Comparison of ENCODE assay signal across 8 mouse cellular contexts in the genomic region with DNA sequence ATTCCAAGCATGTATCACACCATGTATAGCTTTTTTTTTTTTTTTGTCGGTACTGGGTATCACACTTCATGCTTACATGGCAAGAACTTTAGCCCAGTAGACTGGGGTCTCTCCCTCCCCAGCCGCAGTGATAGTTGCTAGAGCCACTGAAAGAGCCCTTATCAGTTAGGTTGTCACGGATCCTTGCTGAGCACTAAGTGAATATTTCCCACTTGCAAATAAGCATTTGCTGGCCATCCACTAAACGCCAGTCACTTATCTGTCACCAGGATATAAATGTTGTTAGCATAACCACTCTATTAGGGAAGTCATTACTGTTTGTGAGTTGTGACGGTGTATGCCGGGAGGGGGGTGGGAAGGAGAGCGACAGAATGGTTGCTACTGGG. TPM values are rescaled to one million over a fixed set of nuclear protein-coding genes. Genes with fewer than 3 reads are reported as not detected.
DNase-seq lines count a peak whose midpoint lies in the region; ATAC-seq and TF ChIP-seq lines count a peak whose summit lies in the region.

No protein-coding gene starts in this region.

- H3K27ac ChIP-seq in kidney, embryonic 15.5 days: peak overlapping the region; percentile 84; the same call in 1 of the 2 replicates
- peak overlapping the region; percentile 91 for H3K27ac ChIP-seq in cortical plate, adult 2 months (ENCODE audit: insufficient read depth, low read length)
- H3K27ac ChIP-seq in hindbrain, embryonic 14.5 days: peak overlapping the region; percentile 89
- peak overlapping the region; percentile 37 for H3K27ac ChIP-seq in macrophage

- peaks cover 42% of the 10 kb centered on the region for H3K79me2 ChIP-seq in macrophage (ENCODE audit: inconsistent target)

- ATAC-seq in kidney, embryonic 15.5 days (replicated peaks; ENCODE audit: low FRiP score): peak; percentile 8
- ATAC-seq in hindbrain, embryonic 14.5 days (ENCODE audit: low FRiP score): peak; percentile 25; the same call in 1 of the 2 replicates

- peak overlapping the region; percentile 81 for H3K9ac ChIP-seq in kidney, embryonic 15.5 days
- peak overlapping the region; percentile 78 for H3K9ac ChIP-seq in hindbrain, embryonic 14.5 days

- peak overlapping the region; percentile 87 for H3K4me2 ChIP-seq in kidney, embryonic 15.5 days
- H3K4me2 ChIP-seq in hindbrain, embryonic 14.5 days (replicated peaks): peak overlapping the region; percentile 91

- H3K9me3 ChIP-seq in kidney, embryonic 15.5 days (replicated peaks): no peaks in the 10 kb centered on the region
- H3K9me3 ChIP-seq in hindbrain, embryonic 14.5 days (ENCODE audit: control insufficient read depth, low read length): no peaks in the 10 kb centered on the region

- 9% methylated on average over 7 of the region's 7 CpGs for WGBS in kidney, embryonic 15.5 days
- WGBS in hindbrain, embryonic 14.5 days: 6% methylated on average over 7 of the region's 7 CpGs
- WGBS in macrophage (ENCODE audit: missing documents): 11% methylated on average over 7 of the region's 7 CpGs

- TF ChIP-seq POLR2A in cortical plate, adult 2 months (IDR thresholded peaks at IDR 0.05; ENCODE audit: extremely low read depth, insufficient read depth, low read length): no peak

- H3K4me3 ChIP-seq in kidney, embryonic 15.5 days (replicated peaks): peak overlapping the region; percentile 95
- peak overlapping the region; percentile 73 for H3K4me3 ChIP-seq in cortical plate, adult 2 months (ENCODE audit: insufficient read depth, low read length)
- H3K4me3 ChIP-seq in hindbrain, embryonic 14.5 days (replicated peaks; ENCODE audit: low read length): peak overlapping the region; percentile 85
- H3K4me3 ChIP-seq in macrophage (ENCODE audit: inconsistent target): peak overlapping the region; percentile 32

- H3K4me1 ChIP-seq in kidney, embryonic 15.5 days: peaks cover 13% of the 10 kb centered on the region
- H3K4me1 ChIP-seq in cortical plate, adult 2 months (ENCODE audit: control insufficient read depth, insufficient read depth, low read length): peaks cover 7% of the 10 kb centered on the region
- peaks cover 12% of the 10 kb centered on the region for H3K4me1 ChIP-seq in hindbrain, embryonic 14.5 days (replicated peaks; ENCODE audit: control insufficient read depth, insufficient read depth, low read length)

- peaks cover 18% of the 10 kb centered on the region for H3K27me3 ChIP-seq in kidney, embryonic 15.5 days
- no peaks in the 10 kb centered on the region for H3K27me3 ChIP-seq in hindbrain, embryonic 14.5 days (ENCODE audit: control insufficient read depth, insufficient read depth, low read length)

- no peak for DNase-seq in kidney, postnatal 36 days
- DNase-seq in hindbrain, embryonic 14.5 days (ENCODE audit: low spot score): no peak
- no peak for DNase-seq in layer of hippocampus, postnatal 36 days
- DNase-seq in right cerebral cortex, postnatal 25 days: no peak
- DNase-seq in left cerebral cortex, adult 8-10 months (ENCODE audit: low spot score in 2 of 2): no peak

- no peak for TF ChIP-seq CTCF in cortical plate, adult 2 months (IDR thresholded peaks at IDR 0.05; ENCODE audit: extremely low read depth, insufficient read depth, low read length)

- peaks cover 9% of the 10 kb centered on the region for H3K36me3 ChIP-seq in kidney, embryonic 15.5 days
- H3K36me3 ChIP-seq in hindbrain, embryonic 14.5 days (replicated peaks; ENCODE audit: control insufficient read depth, insufficient read depth): peaks cover 8% of the 10 kb centered on the region; the same call in 1 of the 2 replicates
- peaks cover 9% of the 10 kb centered on the region for H3K36me3 ChIP-seq in macrophage (ENCODE audit: inconsistent target)

RNA-seq across cellular contexts. Expression of a gene that starts 0.4 kb away (rescaled TPM):
- 165 and 174 TPM in 2 replicates for polyA plus RNA-seq in kidney, embryonic 15.5 days (2015; fragmentation: Nextera tagmentation; extraction: Ambion mirVana)
- polyA plus RNA-seq in cortical plate, adult 2 months (2012; rRNA removed): 67.0 and 67.1 TPM in 2 replicates
- polyA plus RNA-seq in hindbrain, embryonic 14.5 days (2014; fragmentation: Nextera tagmentation; extraction: Ambion mirVana): 177 and 191 TPM in 2 replicates
- total RNA-seq in macrophage (2018; cell fraction: chromatin; rRNA removed): 10 to 100 TPM; 21.5 to 59.1 (median 32.7) TPM
- 10 to 100 TPM; 52.4 to 69.7 (median 61.9) TPM for total RNA-seq in macrophage (2018; cell fraction: cytosol; rRNA removed)
- total RNA-seq in macrophage (2018; cell fraction: nucleus; rRNA removed): 10 to 100 TPM; 19.3 to 57.1 (median 31.0) TPM
- 46.3 to 99.6 TPM (median 67.4 TPM) in 3 replicates for polyA plus RNA-seq in macrophage (2018)
- total RNA-seq in layer of hippocampus, postnatal 36 days (2021): 100 to 1,000 TPM; 118 to 121 TPM
- 100 to 1,000 TPM; 108 to 111 (median 109) TPM for total RNA-seq in left cerebral cortex, adult 8-10 months (2022)

RNA-seq across cellular contexts. Expression of a gene that starts 19.9 kb away (rescaled TPM):
- 66.3 and 70.0 TPM in 2 replicates for polyA plus RNA-seq in kidney, embryonic 15.5 days (2015; fragmentation: Nextera tagmentation; extraction: Ambion mirVana)
- polyA plus RNA-seq in cortical plate, adult 2 months (2012; rRNA removed): 3.2 and 4.0 TPM in 2 replicates
- polyA plus RNA-seq in hindbrain, embryonic 14.5 days (2014; fragmentation: Nextera tagmentation; extraction: Ambion mirVana): 12.5 and 12.9 TPM in 2 replicates
- total RNA-seq in macrophage (2018; cell fraction: chromatin; rRNA removed): 100 to 1,000 TPM in 15 of 26 experiments, 10 to 100 TPM in 11; 46.3 to 166 (median 110) TPM
- 10 to 100 TPM; 36.7 to 63.7 (median 48.1) TPM for total RNA-seq in macrophage (2018; cell fraction: cytosol; rRNA removed)
- 100 to 1,000 TPM in 1 of 26 experiments, 10 to 100 TPM in 25; 29.0 to 101 (median 49.9) TPM for total RNA-seq in macrophage (2018; cell fraction: nucleus; rRNA removed)
- 36.4 to 68.9 TPM (median 41.2 TPM) in 3 replicates for polyA plus RNA-seq in macrophage (2018)
- total RNA-seq in layer of hippocampus, postnatal 36 days (2021): 1 to 10 TPM; 5.5 to 5.6 TPM
- total RNA-seq in left cerebral cortex, adult 8-10 months (2022): 1 to 10 TPM; 3.1 to 6.4 (median 3.3) TPM

Comparison
In these comparisons a context has a peak if more than half of its experiments do, and no peak if none do; other contexts are left out.
1. H3K27ac ChIP-seq: peak in every context shown above with its lines; median percentile 91 in cortical plate, adult 2 months; 89 in hindbrain, embryonic 14.5 days; 84 in kidney, embryonic 15.5 days; 37 in macrophage.
2. H3K4me3 ChIP-seq: peak in every context shown above with its lines; median percentile 95 in kidney, embryonic 15.5 days; 85 in hindbrain, embryonic 14.5 days; 73 in cortical plate, adult 2 months; 32 in macrophage.